Mouse (Mus musculus): ENCODE results near the gene Tmem160.

- no peak for TF ChIP-seq CTCF (IDR thresholded peaks at IDR 0.05; ENCODE audit: low read depth, low read length)
- no peak for TF ChIP-seq POLR2A (IDR thresholded peaks at IDR 0.05; ENCODE audit: insufficient read depth, low read length)
Measured at GRCm38 (mm10) chr7:16423731-16424130, 28.8 kb upstream of the Tmem160 start.
